ENCODE assay signal across 1 mouse cellular context in the genomic region with DNA sequence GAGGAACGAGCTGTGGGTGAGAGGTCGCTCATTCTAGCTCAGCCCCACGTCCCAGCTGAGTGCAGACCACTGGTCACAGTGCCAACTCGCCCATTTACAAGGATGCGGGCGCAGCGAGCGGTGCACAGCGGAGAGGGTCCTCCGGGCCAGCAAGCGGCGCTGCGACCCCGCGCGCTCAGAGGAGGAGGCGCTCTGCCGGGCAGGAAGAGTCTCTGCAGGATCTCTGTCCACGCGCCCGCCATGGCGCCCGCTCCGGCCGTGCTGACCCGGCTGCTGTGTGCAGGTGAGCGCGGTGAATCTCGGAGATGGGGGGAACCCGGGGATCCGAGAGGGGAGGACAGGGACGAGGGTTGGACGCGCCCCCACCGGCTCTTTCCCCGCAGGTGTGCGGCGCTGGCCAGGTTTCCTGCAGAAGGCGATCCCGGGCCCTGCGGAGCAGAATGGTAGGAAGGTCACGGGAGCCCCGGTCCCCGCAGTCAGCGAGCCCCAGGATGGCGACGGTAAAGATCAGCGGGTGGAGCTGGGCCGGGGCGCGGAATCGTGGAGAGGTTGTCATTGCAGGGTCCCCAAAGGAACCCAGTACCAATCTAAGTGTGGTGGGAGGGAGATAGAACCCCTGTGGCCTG.
TF ChIP-seq lines count a peak whose summit lies in the region.

A gene (plus strand): TSS at position 207 of the 626 bp plus-strand sequence.

TF ChIP-seq in CH12.LX, 34 proteins besides CTCF, POLR2A, EP300 and RAD21 (continued from another document):
- TF ChIP-seq ZMIZ1 (IDR thresholded peaks at IDR 0.05; ENCODE audit: low read depth, low read length): peak; percentile 92
- TF ChIP-seq ETS1 (conservative IDR thresholded peaks at IDR 0.05; ENCODE audit: low read depth, low read length): no peak; the same call in 1 of the 2 replicates
- no peak for TF ChIP-seq ZC3H11A (IDR thresholded peaks at IDR 0.05; ENCODE audit: low read depth, low read length)
- TF ChIP-seq JUND (conservative IDR thresholded peaks at IDR 0.05; ENCODE audit: low read depth, low read length): no peak
- TF ChIP-seq PAX5 (IDR thresholded peaks at IDR 0.05; ENCODE audit: low read length): no peak
- TF ChIP-seq HCFC1 (IDR thresholded peaks at IDR 0.05; ENCODE audit: low read depth, low read length): peak; percentile 87
- TF ChIP-seq UBTF (IDR thresholded peaks at IDR 0.05; ENCODE audit: low read depth, low read length): no peak
- no peak for TF ChIP-seq CHD2 (IDR thresholded peaks at IDR 0.05; ENCODE audit: low read length)
- no peak for TF ChIP-seq E2F4 (IDR thresholded peaks at IDR 0.05; ENCODE audit: insufficient replicate concordance, low read depth, low read length)
- TF ChIP-seq MYC (IDR thresholded peaks at IDR 0.05; ENCODE audit: low read depth, low read length): peak; percentile 61; the same call in 1 of the 2 replicates
- TF ChIP-seq NRF1 (IDR thresholded peaks at IDR 0.05; ENCODE audit: low read depth, low read length): peak; percentile 58
- no peak for TF ChIP-seq SMC3 (IDR thresholded peaks at IDR 0.05; ENCODE audit: low read depth, low read length)
- peak; percentile 91 for TF ChIP-seq GABPA (IDR thresholded peaks at IDR 0.05; ENCODE audit: insufficient replicate concordance, low read depth, low read length)
- TF ChIP-seq MAZ (IDR thresholded peaks at IDR 0.05; ENCODE audit: low read depth, low read length): no peak
- peak; percentile 84 for TF ChIP-seq ELF1 (IDR thresholded peaks at IDR 0.05; ENCODE audit: low read depth, low read length)
